Mouse (Mus musculus) spleen, postnatal 10 days (tissue): Measurements from ENCODE around the gene Hist1h2ag.

ENCODE experiments used
- DNase-seq, 2 experiments: peaks; one replicate each; pipeline ENCODE4 v3.0.0; 2021 to 2022; ENCODE audit warnings: low spot score in 2 of 2

The Hist1h2ag gene

DNA sequence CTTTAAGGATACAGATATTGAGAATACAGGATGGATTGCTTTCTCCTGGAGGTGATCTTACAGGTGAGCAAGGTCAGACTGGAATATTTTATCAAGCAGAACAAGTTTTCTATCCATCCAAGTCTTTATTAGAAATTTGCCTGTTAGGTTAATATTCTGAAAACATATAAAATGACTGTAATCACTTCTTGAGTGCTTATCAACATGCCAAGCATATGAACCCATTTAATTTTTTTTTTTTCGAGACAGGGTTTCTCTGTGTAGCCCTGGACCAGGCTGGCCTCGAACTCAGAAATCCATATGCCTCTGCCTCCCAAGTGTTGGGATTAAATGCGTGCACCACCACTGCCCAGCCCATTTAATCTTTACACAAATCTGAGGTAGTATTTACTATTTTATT lies 5.8 kb downstream of the Hist1h2ag start:
- DNase-seq = peak in 1 of 2 experiments; percentile 43

GRCm38 (mm10) chr13:22036149-22036956 lies 6.4 kb downstream of the Hist1h2ag start:
- DNase-seq = peak in 1 of 2 experiments; percentile 65

- peak; percentile 82 to 87 for DNase-seq
Observed at GRCm38 (mm10) chr13:22035267-22036148, 7.2 kb downstream of the Hist1h2ag start, which contains the start of the genes Hist1h2ah and Hist1h2bk. Hist1h2ah (minus strand) TSS chr13:22035568. Hist1h2bk (plus strand) TSS chr13:22035870.

DNA sequence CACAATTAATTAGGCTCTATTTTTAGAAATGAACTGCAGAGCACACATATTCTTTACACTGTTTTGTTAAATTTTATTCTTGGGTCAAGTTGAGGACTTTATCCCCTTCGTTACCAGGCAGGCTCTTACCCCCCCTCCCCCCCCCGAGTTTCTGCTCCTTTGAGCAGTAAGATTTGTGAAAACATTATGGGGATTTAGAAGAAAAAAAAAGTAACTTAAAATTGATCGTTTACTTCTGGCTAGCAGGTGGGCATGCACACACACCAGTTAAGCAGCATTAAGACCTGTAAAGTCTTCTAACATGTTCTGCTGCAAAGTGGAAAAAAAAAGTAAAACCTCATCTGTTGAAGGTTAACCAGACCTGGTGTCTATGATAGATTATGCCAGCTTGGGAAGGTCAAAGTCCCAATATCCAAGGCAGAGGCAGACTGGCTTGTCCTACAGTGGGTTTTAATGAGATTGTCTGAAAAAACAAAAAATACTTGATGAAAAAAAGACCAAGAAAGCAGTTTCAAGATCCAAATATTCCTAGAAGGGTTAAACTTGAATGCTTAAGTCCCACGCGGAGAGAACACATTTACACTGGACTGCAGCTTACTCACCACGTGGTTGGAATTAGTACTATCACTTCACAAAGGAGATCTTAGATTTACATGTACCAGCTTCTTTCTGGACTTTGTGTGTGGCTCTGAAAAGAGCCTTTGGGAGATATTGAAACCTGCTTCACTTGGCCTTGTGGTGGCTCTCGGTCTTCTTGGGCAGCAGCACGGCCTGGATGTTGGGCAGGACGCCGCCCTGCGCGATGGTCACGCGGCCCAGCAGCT lies 8.1 kb downstream of the Hist1h2ag start:
- peak in 1 of 2 experiments; percentile 33 for DNase-seq

DNA sequence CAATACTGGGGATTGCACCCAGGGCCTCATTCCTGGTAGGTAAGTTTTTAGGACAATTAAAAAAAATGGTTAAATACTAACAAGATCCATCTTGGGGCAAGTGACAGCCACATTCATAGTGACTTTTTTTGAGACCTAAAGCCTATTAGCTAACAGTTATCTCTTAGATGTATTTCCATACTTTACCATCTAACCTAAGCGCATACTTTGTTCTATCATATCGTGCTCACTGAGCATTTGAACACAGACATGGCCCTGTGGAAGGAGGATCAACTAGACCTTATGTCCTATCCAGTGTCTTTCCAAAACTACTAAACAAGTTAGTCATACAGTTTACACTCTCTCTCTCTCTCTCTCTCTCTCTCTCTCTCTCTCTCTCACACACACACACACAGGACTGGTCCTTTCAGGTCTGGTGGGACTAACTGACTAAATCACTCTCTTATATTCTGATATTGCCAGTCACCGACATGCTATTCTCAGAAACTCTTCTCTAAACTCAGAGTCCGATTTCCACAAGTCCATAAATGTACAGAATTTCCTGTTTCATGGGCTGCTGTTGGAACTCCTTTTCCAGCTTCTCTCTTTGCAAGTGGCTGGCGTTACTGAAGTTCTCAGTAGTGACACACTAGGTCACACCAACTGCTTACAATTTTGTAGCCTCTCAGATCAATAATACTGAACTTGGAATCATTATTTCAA lies 8.9 kb downstream of the Hist1h2ag start:
- no peak for DNase-seq

DNA sequence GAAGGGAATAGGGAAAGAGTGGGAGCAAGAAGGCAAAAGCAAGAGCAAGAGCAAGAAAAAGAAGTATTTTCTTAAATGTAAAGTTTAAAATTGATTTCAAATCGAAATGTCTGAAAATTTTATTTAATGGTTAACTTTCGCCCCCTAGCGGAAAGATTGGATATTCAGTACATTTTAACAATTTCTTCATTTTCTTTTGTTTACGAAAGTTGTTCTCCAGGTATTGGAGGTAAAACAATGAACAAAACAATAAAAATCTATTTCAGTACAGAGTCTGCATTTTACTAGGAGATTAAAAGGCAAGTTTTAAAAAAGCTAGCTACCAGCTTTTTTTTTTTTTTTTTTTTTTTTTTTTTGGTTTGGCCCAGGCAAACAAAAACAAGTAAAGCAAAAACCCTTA lies 12.3 kb downstream of the Hist1h2ag start:
- DNase-seq = no peak

DNA sequence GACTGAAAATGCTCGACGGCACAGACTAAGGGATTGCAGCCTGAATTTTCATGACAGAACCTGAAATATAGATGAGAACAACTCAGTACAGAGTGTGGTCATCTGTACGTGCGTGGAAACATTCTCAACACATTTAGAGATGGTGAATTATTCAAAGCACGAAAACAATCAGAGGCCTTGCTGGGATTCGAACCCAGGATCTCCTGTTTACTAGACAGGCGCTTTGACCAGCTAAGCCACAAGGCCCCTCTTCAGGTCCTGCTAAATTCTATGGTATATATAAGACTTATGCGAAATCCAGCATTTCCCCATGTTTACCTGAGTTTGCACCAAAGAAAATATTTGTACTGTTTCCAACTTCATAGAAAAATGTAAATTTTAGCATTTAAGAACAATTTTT lies 12.8 kb downstream of the Hist1h2ag start:
- peak in 1 of 2 experiments; percentile 40 for DNase-seq

GRCm38 (mm10) chr13:22028673-22029460 lies 13.9 kb downstream of the Hist1h2ag start:
- DNase-seq = peak; percentile 96

GRCm38 (mm10) chr13:22026058-22027031 lies 16.4 kb downstream of the Hist1h2ag start:
- peak; percentile 87 to 90 for DNase-seq

GRCm38 (mm10) chr13:22022241-22022640 lies 20.5 kb downstream of the Hist1h2ag start:
- peak; percentile 82 to 88 for DNase-seq

DNA sequence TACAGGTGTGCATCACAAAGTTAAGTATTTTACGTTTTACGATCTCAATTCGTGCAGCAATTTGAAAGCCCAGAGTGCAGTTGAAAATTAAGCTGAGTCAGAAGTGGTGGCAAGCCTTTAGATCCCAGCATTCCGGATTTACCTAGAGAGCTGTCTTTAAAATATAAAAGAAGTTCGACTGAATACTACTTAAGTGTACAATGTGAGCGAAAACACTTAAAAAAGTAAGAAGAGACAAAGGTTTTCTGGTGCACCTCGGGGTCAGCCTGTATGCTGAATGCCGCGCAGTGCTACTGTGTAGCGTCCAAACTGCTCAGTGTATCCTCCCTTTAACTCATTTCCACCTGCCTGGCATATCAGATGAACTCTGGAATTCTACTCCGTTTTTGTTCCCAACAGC lies 21.2 kb downstream of the Hist1h2ag start:
- peak in 1 of 2 experiments; percentile 47 for DNase-seq

DNA sequence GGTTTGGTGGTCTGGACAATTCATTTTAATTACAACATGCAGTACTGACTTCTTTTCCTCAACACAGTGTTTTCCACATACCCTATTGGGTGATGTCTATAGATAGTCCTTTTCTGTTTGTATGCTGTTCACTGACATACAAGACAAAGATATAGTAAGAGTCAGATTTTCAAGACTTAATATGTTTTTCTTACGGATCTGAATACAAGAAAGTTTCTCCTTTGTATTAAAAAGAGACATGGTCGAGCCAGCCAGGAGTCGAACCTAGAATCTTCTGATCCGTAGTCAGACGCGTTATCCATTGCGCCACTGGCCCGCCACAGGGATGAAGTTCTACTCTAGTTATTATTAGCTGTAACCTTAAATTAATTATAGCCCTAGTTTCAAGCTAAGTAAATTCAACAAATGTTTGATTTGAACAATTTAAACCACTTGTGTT lies 21.8 kb downstream of the Hist1h2ag start:
- DNase-seq = peak; percentile 72 to 80

- DNase-seq = peak in 1 of 2 experiments; percentile 67
Observed at GRCm38 (mm10) chr13:22019934-22020835, 22.6 kb downstream of the Hist1h2ag start.

GRCm38 (mm10) chr13:22015479-22016450 lies 27.0 kb downstream of the Hist1h2ag start:
- peak; percentile 78 to 85 for DNase-seq

GRCm38 (mm10) chr13:22014411-22014845 lies 28.3 kb downstream of the Hist1h2ag start:
- no peak for DNase-seq

DNA sequence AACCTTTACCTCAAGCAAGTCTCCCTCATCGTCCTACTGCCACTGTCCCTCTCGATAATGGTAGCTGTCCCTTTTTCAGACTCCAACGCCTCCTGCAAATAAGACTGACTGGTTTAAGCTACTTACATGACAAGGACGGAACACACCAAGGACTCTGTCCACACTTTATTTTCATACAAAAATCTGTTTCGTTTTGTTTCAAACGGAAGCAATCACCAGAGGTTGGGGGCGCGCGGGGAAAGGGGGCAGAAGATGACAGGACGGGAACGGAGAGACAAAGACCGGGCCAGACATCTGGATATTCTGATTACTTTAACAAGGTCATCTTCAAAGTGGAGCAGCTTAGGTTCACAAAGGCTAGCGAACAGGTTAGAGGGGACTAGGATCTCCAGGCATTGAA lies 29.0 kb downstream of the Hist1h2ag start:
- DNase-seq = no peak
